Mouse (Mus musculus) cerebellum, adult 2 months (tissue): Measurements from ENCODE around the gene Ryr2.

Experiments used
- CTCF ChIP-seq: fragments of 200-500 bp; IDR thresholded peaks from 2 replicates; pipeline ENCODE4 v1.5.1; 2011; ENCODE audit warnings: low read depth, mild to moderate bottlenecking, control low read depth, low read length, moderate library complexity, borderline replicate concordance; ENCODE audit not compliant: insufficient read depth
- POLR2A ChIP-seq: fragments of 200-500 bp; IDR thresholded peaks from 2 replicates; pipeline ENCODE4 v1.6.1; 2011; ENCODE audit warnings: low read length, control low read depth, borderline replicate concordance; ENCODE audit not compliant: insufficient read depth

- TF ChIP-seq CTCF (no peak), POLR2A (no peak)
Measured at GRCm38 (mm10) chr13:11745479-11745878, 361.3 kb downstream of the Ryr2 start.
